Mouse (Mus musculus) thymus, adult 2 months (tissue): Measurements from ENCODE around the gene Tmem171. TPM values are rescaled to one million over a fixed set of nuclear protein-coding genes. Genes with fewer than 3 reads are reported as not detected.

ENCODE experiments used
- DNase-seq: peaks from one replicate; pipeline ENCODE4 v3.0.0; 2021
- H3K27ac ChIP-seq: fragments of 200-500 bp; 2 replicates; pipeline ENCODE4 v1.5.1; 2012; ENCODE audit warnings: low read length, control low read depth; ENCODE audit not compliant: control insufficient read depth, insufficient read depth
- H3K27me3 ChIP-seq: fragments of 200-500 bp; 2 replicates; pipeline ENCODE4 v1.6.1; 2012; ENCODE audit warnings: mild to moderate bottlenecking, low read length, moderate library complexity, mixed read lengths; ENCODE audit not compliant: control insufficient read depth, insufficient read depth
- H3K36me3 ChIP-seq: fragments of 200-500 bp; 2 replicates; pipeline ENCODE4 v1.6.1; 2012; ENCODE audit warnings: mild to moderate bottlenecking, low read length, moderate library complexity; ENCODE audit not compliant: control insufficient read depth, insufficient read depth
- H3K4me1 ChIP-seq: fragments of 200-500 bp; replicated peaks from 2 replicates; pipeline ENCODE4 v1.6.1; 2012; ENCODE audit warnings: low read length; ENCODE audit not compliant: control insufficient read depth, insufficient read depth
- H3K4me3 ChIP-seq: fragments of 200-500 bp; 2 replicates; pipeline ENCODE4 v1.5.1; 2012; ENCODE audit warnings: mild to moderate bottlenecking, low read length, control low read depth, moderate library complexity; ENCODE audit not compliant: control insufficient read depth, insufficient read depth
- CTCF ChIP-seq: fragments of 200-500 bp; IDR thresholded peaks from 2 replicates; pipeline ENCODE4 v1.5.1; 2012; ENCODE audit warnings: mild to moderate bottlenecking, control low read depth, low read length, moderate library complexity, borderline replicate concordance; ENCODE audit not compliant: control insufficient read depth, poor library complexity, insufficient read depth; ENCODE audit errors: extremely low read depth
- POLR2A ChIP-seq: fragments of 200-500 bp; IDR thresholded peaks from 2 replicates; pipeline ENCODE4 v1.6.1; 2012; ENCODE audit warnings: mild to moderate bottlenecking, low read length, control low read depth, moderate library complexity; ENCODE audit not compliant: control insufficient read depth, poor library complexity, insufficient read depth; ENCODE audit errors: extremely low read depth
- WGBS: fragments of 180-500 bp; shearing (Covaris S2); methylation state at CpG from one replicate; pipeline ENCODE4 v1.1.7; 2018; 5-methylcytosine and 5-hydroxymethylcytosine counted together
- polyA plus RNA-seq: library from polyadenylated mRNA; depleted of rRNA; stranded (reverse); fragments of >200 nt; gene quantifications from 2 replicates; pipeline ENCODE4 v1.2.3, GENCODE M21; 2012

Tmem171 gene
- polyA plus RNA-seq, 1 experiment: 0.80 TPM

DNA sequence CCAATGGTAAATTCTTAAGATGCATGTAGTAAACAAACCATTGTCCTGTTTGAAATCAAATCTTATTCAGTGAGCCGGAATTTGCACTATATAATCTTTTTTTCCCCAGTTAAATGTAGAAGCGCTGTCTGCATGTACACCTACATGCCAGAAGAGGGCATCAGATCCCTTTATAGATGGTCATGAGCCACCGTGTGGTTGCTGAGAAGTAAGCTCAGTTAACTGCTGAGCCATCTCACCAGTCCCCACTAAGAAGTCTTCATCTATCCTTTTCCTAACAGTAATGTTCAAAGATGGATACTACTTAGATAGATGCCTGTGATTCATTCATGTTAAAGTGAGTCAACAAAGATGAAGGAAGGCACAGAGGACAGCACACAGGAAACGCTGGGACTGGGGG, 31.9 kb upstream of the Tmem171 start:
- TF ChIP-seq CTCF (no peak), POLR2A (no peak)
- no peak overlapping the region for H3K4me3 ChIP-seq
- H3K36me3 ChIP-seq: peaks cover 17% of the 10 kb centered on the region
- H3K4me1 ChIP-seq: no peaks in the 10 kb centered on the region
- 68% methylated on average over 4 of the region's 4 CpGs for WGBS
- no peak overlapping the region for H3K27ac ChIP-seq
- no peaks in the 10 kb centered on the region for H3K27me3 ChIP-seq
- no peak for DNase-seq

- no peaks in the 10 kb centered on the region for H3K4me1 ChIP-seq
- no peak for TF ChIP-seq CTCF
- no peak for TF ChIP-seq POLR2A
- H3K27ac ChIP-seq: no peak overlapping the region
- H3K4me3 ChIP-seq: no peak overlapping the region
- H3K36me3 ChIP-seq: peaks cover 11% of the 10 kb centered on the region
- no peak for DNase-seq
- H3K27me3 ChIP-seq: no peaks in the 10 kb centered on the region
- 95% methylated on average over 1 of the region's 1 CpGs for WGBS
Observed at GRCm38 (mm10) chr13:98723430-98723829, 28.8 kb upstream of the Tmem171 start.

DNA sequence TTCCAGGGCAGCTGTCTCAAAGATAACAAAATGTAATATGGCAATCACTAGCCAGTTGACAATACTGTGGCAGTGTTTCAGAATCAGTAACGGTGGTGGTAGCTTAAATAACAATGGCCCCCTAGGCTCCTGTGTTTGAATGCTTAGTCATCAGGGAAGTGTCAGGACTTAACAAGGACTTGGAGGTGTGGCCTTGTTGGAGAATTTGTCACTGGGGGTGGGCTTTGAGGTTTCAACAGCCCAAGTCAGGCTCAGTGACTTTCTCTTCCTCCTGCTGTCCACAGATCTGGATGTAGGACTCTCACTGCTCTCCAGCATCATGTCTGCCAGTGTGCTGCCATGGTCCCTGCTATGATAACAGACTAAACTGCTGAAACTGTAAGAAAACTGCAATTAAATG, 27.7 kb upstream of the Tmem171 start:
- peaks cover 11% of the 10 kb centered on the region for H3K36me3 ChIP-seq
- no peaks in the 10 kb centered on the region for H3K27me3 ChIP-seq
- TF ChIP-seq POLR2A (no peak), CTCF (no peak)
- DNase-seq: no peak
- 93% methylated on average over 1 of the region's 1 CpGs for WGBS
- H3K27ac ChIP-seq: no peak overlapping the region
- H3K4me1 ChIP-seq: no peaks in the 10 kb centered on the region
- H3K4me3 ChIP-seq: no peak overlapping the region

- Histone ChIP-seq H3K4me3 (no peak overlapping the region), H3K36me3 (no peaks in the 10 kb centered on the region), H3K27me3 (no peaks in the 10 kb centered on the region), H3K27ac (no peak overlapping the region), H3K4me1 (no peaks in the 10 kb centered on the region)
- WGBS: 99% methylated on average over 8 of the region's 8 CpGs
- DNase-seq: no peak
- TF ChIP-seq CTCF: no peak
- no peak for TF ChIP-seq POLR2A
Observed at GRCm38 (mm10) chr13:98716176-98716575, 21.5 kb upstream of the Tmem171 start.

GRCm38 (mm10) chr13:98715443-98715990, 20.9 kb upstream of the Tmem171 start:
- DNase-seq: no peak
- Histone ChIP-seq H3K27ac (no peak overlapping the region), H3K36me3 (no peaks in the 10 kb centered on the region), H3K27me3 (no peaks in the 10 kb centered on the region), H3K4me1 (no peaks in the 10 kb centered on the region), H3K4me3 (no peak overlapping the region)
- WGBS: 97% methylated on average over 6 of the region's 6 CpGs
- TF ChIP-seq CTCF: no peak
- no peak for TF ChIP-seq POLR2A

DNA sequence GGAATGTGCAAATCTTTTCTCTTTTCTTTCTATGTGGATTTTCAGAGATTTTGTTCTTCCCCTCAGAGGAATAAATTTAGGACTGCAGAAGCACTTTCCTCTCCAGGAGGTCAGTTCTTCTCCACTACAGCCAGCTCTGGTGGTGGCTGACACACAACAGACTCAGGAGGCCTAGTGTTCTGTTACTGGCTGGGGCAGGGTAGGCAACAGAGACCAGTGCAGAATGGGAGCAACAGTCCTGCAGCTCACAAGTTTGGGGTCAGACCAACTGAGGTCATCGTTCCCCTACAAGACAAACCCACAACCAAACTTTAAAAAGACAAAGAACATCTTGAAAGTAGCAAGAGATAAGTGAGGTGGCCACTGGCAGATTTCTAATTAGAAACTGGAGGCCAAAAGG, 16.0 kb upstream of the Tmem171 start:
- no peak overlapping the region for H3K4me3 ChIP-seq
- DNase-seq: no peak
- WGBS: 87% methylated on average over 1 of the region's 1 CpGs
- H3K27ac ChIP-seq: no peak overlapping the region
- H3K36me3 ChIP-seq: no peaks in the 10 kb centered on the region
- no peaks in the 10 kb centered on the region for H3K27me3 ChIP-seq
- no peak for TF ChIP-seq CTCF
- no peak for TF ChIP-seq POLR2A
- no peaks in the 10 kb centered on the region for H3K4me1 ChIP-seq

DNA sequence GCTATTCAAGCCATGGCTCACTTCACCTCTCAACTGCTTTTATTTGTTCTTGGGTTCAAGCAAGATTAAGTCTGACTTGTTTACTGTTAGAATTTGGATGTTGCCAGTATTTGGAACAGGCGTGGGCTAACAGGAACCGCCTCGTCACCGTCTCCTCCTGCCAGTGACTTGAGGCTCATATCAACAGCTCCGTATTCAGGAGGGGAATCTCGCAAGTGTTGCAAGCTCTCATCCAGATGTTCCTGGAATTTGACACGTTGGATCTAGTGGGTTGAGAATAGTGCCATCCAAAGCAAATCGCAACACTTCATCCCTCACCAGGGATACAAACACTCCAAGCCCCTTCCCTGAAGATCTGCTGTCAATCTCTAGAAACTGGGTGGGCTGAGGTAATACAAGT, 15.6 kb upstream of the Tmem171 start:
- Histone ChIP-seq H3K4me1 (no peaks in the 10 kb centered on the region), H3K27me3 (no peaks in the 10 kb centered on the region), H3K4me3 (no peak overlapping the region), H3K27ac (no peak overlapping the region), H3K36me3 (no peaks in the 10 kb centered on the region)
- 89% methylated on average over 8 of the region's 8 CpGs for WGBS
- DNase-seq: no peak
- TF ChIP-seq CTCF: no peak
- no peak for TF ChIP-seq POLR2A

DNA sequence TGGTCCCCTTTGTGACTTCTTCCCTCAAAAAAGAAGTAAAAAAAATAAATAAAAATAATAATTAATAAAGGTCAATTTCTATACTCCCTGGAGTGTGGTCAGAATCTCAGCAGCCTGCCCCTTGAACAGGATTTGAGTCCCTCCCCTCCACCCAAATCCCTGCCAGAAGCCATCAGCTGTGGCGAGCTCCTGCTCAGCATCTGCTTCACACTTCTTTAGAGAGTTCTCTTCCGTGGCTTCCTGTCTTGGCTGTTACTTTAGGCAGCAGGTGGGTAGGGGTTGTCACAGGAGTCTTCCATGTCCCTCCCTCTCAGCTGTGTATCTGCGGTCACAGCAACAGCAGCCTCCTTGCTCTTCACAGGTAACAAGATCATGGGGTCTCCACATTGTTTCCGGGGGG, 10.9 kb upstream of the Tmem171 start:
- Histone ChIP-seq H3K27me3 (no peaks in the 10 kb centered on the region), H3K27ac (no peak overlapping the region), H3K4me3 (no peak overlapping the region), H3K36me3 (no peaks in the 10 kb centered on the region), H3K4me1 (no peaks in the 10 kb centered on the region)
- no peak for DNase-seq
- TF ChIP-seq POLR2A: no peak
- TF ChIP-seq CTCF: no peak
- 52% methylated on average over 4 of the region's 4 CpGs for WGBS
